Mouse (Mus musculus): ENCODE data around the gene Rev3l.

Gene Rev3l

DNA sequence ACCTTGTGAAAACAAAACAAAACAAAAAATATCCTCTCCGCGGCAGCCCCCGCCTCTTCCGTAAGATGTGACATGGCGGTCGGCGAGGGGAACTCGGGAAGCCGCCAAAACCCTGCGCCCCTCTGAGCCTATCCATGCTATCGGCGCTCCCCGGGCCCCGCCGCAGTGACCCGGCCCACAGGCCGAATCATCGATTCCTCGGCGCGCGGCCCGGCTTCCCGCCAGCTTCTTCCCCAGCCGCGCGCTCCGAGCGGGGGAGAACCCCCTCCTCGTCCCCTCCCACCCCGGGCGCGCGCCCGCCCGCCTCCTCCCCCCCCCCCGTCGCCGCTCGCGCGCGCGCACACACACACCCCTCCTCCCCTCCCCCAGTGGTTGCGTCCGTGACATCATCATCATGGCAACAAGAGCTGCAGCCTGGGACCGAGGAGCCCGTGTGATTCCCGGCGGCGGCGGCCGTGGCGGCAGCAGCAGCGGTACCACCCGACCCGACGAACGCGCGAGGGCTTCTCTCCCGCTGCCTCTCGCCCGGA is at the start of gene Rev3l:
Rev3l (plus strand) TSS at position 383 of the 530 bp plus-strand sequence.
- ATAC-seq (ENCODE audit: low TSS enrichment) = peak; percentile 62

DNA sequence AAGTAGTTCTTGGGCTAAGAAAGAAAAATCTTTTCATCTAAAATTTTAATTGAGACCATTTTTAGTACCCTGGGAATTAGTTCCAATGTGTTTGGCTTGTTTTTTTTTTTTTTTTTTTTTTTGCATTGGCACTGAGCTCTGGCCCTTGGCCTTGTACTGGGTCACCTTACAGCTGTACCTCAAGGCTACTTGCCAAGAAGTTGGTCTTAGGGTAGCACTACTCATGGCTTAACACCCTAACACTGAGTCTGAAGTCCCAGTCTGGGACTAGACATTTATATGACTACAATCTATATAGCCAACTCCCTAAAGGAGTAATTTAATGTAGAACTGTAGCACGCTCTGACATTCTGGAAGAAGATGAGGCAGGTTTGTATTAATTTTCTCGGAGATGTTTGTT is 49.4 kb upstream of the Rev3l start:
- no peak for ATAC-seq (ENCODE audit: low TSS enrichment)

DNA sequence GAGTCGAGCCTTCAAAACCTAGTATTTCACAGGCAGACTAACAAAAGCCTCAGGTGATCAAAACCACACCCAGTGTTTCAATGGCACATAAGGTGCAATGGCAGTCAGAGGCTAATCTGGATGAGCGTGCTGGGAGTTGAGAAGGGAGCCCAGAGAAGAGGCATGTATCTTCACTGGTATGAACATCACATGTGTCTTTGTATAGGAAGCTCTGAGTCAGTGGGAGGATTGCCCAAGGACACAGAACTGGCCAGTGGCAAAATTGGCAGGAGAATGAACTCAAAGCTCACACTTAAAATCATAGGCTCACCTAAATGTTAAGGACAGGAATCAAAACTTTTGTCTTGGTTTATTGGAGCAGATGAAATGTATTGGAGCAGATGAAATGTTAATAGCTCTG is 48.4 kb upstream of the Rev3l start:
- no peak for ATAC-seq (ENCODE audit: low TSS enrichment)

DNA sequence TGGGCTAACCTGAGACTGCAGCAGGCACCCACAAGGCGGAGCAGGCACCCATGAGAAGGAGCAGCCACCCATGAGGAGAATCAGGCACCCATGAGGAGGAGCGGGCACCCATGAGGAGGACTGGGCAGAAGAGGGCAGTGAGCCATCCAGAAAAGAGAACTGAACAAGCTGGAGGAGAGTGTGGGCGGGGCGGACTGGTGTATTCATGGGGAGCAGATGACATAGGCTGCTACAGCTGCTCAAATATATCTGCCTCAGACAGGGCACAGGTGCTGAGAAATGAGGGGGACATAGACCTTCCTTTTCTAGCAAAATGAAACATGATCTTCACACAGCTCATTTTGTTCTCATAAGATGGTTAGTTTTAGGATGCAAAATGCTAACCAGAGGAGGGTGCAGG is 45.1 kb upstream of the Rev3l start:
- ATAC-seq (ENCODE audit: low TSS enrichment) = peak; percentile 64; the same call in 1 of the 2 replicates

DNA sequence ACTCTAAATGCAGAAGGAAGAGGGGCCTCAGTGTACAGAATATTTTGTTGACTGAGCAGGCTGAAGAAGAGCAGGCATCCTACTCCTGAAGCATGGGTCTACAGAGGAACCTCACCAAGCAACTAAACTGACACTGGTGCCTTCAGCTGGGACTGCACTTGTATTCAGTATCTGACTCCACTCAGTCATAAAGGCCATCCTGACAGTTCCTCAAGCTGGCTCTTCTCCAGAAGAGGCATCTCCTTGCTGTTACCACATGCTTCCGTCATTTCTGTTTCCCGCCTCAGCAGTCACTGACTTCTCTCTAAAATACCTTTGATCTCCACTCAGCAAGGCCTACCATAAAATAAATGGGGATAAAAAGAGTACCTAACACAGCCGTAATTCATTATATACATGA is 44.1 kb upstream of the Rev3l start:
- ATAC-seq (ENCODE audit: low TSS enrichment) = no peak

DNA sequence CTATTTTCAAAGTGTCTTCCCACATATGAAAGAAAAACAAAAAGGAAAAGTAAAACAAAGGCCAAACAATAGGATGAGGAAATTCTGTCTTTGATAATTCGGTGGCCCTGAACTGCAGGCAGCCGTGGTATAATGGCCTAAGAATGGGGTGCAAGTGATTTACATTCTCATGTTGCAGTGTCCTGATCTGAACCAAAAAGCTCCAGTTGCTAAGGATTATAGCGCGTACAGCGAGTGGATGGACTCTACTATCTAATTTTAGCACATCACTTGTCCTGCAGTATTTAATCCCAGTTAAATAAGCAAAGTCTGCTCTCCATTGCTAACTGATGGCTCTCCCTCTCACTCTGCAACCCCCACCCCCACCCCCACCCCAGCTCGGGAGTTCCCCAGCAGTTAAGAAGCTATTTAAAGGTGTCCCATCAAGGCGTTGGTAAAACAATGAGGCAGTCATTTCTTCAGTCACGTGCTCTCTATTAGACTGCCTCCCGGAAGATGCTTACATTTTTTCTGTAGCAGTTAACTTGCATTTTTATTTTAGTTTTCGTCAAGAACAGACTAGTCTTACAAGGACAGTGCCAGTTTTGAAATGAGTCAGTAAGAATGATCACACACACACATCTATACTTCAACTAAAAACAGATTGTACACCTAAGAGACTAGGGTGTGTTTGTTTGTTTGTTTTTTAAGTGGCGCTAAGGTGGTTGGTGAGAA is 40.4 kb upstream of the Rev3l start:
- no peak for ATAC-seq (ENCODE audit: low TSS enrichment)

DNA sequence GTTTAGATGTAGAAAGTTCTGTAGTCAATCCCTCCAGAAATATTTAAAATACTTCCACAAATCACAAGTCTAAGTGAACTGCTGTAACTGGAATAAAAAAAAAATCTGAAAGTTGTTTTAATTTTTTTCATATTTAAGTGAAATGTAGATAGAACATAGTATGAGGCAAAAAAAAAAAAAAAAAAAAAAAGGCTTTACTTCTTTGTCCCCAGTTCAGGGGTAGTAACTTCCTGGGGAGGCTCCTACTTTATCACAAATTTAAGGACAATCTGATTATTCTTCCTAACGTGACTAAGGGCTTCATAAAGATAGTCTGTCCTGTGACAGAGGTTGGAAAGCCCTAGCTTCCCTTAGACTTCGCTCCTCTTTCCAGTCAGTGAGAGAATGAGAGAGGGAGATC is 39.8 kb upstream of the Rev3l start:
- no peak for ATAC-seq (ENCODE audit: low TSS enrichment)

DNA sequence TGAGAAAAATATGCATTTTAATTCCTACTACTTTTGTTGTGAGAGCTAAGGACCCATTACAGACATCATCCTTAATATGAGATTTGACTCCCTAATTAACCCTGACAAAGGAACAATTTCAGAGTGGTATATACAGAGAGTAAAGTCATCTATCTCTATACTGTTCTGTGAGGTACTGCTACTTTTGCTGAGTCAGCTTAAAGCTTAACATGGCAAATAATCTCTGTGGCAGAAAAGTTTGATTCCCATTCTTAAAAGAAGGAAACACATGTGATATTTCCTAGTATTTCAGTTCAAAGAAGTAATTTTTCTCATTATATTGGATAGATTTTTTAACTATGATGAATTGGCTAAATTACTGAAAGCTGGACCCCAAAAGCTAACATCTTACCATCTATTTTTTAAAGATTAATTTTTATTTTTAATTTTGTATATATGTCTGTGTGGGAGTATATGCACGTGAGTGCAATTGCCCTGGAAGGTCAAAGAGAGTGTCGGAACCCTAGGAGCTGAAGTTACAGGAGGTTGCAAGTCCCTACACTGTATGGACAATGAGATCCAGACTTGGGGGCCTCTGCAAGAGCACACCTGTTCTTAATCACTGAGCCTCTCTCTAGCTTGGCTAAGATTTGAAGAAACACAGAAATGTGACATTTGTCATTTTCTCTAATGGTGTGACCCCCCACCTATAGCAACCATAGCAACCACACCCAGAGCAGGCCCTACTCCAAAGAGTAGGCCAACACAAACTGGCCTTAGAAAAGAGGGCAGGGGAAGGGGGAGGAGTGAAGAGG is 24.0 kb upstream of the Rev3l start:
- no peak for ATAC-seq (ENCODE audit: low TSS enrichment)

DNA sequence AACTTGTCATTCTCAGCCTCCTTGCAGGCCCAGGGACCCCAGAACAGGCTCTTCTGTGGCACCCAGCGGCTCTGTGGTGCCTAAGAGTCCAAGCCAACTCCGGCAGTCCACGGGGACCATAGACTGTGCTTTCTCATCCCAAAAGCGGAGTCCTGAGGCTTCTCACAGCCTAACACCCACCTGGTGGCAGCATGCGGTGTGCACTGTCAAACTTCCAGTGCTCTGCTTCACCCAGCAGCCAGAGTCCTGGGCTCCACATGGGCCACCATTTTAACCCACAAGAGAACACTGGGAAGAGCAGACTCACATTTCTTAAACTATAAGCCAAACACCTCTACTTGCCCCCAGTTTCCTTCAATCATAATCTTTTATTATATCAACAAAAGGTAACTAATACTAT is 15.0 kb upstream of the Rev3l start:
- no peak for ATAC-seq (ENCODE audit: low TSS enrichment)

DNA sequence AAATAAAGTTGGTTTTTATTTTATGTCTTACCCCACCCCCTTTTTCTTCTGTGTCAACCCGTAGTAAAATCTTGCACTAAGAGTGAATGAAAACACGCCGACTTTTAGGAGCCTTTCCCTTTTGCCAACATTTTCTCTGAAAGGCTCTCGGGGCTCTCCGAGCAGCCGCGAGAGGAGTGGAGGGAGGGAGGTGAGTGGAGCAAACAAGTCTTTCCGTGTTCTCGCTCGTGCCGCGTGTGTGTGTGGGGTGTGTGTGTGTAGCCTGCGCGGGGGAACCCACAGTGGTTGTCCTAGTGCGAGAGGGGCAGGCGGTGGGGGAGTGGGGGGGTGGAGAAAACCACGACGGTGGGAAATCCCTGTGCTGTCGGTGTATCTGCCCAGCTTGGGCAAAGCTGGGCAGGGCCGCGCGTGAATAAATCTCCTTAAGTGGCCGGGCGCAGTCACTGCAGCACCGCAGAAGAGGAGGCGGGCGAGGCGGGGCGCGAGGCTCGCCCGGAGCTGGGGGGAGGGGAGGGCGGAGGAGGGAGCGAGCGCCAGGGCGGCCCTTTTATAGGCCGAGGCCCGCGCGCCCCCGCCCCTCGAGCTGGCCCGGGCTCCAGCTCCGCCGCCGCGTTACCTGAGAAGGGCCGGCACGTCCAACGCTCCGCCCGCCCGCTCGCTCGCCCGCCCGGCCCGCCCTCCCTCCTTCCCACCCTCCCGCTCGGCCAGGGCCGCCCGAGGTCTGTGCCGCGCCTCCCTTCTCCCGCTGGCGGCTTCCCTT is 762 bp upstream of the Rev3l start:
- ATAC-seq (ENCODE audit: low TSS enrichment) = peak; percentile 40

DNA sequence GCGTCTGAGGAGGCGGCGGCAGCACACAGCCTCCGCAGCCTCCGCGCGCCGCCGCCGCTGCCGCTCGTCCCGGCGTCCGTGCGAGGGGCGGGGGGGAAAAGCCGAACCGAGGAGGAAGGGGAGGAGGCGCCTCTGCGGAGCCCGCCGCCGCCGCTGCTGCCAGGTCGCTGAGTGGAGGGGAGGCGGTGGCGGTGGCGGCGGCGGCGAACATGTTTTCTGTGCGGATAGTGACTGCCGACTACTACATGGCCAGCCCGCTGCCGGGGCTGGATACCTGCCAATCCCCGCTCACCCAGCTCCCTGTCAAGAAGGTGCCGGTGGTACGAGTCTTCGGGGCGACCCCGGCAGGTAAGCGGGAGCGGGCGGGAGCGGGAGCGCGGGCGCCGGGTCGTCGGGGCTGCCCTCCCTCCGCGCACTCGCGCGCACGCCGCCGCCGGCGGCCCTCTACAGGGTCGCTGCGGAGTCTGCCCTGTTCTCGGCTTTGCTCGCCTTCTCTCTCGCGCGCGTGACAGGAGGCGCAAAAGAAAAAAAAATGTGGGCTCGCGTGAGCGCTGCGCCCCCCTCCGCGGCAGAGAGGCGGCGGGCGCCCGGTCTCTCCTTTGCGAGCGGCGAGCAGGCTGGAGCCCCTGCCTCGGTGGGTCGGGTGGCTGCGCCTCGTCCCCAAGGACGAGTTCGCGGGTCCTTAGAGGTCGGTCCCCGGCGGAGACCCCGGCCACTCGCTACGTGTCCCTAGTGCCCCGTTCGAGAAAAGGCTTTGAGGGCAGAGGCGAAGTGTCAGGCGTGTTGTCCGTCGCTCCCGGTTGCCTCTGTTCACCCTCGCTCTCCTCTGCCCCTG is 565 bp downstream of the Rev3l start:
- ATAC-seq (ENCODE audit: low TSS enrichment) = peak; percentile 77

DNA sequence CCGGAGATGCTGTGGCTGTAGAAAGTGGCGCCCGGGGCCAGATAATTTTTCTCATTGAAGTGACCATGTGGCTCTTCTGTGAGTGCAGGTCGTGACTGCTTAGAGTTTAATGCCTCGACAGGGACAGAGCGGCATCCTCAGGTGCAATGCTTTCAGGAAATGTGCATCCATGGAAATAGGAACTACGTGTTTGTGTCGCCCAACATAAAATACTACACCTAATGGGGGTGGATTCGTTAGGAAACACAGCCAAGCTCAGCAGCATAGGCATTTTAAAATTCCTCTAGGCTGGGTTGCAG is 1.1 kb downstream of the Rev3l start:
- ATAC-seq (ENCODE audit: low TSS enrichment) = peak; percentile 31; the same call in 1 of the 2 replicates

DNA sequence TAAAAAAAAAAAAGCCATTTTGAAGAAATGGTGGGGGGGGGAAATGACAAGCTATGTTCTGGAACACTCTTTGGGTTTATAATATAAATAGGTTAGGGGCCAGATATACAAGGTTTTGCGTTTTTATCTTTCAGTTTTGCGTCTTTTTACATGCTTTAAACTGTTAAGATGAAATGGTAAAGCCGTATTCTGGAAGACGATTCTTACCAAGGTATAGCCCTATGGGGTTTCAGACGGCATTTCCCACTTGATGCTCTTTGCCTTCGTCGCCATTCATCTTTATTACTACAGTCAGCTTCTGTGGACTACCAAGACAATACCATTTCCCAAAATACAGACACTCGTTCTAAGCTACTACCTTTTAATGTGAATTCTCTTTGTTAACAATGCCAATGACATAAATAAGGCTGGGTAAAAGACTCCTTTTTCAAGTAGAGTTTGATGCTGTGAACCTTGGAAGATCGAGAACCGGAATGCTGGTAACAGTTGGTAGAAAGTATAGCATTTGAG is 1.6 kb downstream of the Rev3l start:
- no peak for ATAC-seq (ENCODE audit: low TSS enrichment)

DNA sequence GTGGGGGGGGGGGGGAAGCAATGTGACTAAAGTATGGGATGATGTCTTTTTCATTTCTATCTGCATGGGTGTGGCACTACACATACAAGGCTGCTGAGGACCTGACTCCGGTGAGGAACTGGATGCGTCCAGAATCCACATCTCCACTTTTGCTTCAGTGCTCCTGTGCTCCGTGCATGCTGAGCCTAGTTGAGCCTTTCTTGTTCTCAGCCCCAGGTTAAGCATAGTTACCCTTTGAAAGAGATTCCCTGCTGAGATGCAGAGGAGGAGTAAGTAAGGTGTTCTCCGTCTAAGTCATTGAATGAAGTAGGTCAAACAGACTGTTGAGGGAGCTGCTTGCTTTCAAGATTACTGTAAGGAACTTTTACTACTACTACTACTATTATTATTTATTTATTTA is 4.3 kb downstream of the Rev3l start:
- no peak for ATAC-seq (ENCODE audit: low TSS enrichment)

DNA sequence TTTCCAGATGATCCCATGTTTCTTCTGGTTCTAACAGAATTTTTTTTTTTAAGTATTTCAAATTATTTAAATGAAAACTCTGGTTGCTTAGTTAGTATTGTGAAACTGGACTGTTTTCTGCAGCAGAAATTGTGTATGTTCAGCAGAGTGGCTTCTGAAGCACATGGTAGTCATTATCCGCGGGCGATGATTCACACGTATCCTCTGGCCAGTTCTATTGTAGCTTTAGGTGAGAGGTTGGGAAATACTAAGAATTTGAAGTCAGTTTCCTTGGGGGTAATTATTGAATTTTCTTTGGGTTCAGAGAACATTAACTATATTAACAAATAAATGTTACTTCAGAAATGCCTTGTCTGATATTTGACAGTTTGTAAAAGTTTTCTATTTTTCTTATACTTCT is 10.1 kb downstream of the Rev3l start:
- no peak for ATAC-seq (ENCODE audit: low TSS enrichment)

DNA sequence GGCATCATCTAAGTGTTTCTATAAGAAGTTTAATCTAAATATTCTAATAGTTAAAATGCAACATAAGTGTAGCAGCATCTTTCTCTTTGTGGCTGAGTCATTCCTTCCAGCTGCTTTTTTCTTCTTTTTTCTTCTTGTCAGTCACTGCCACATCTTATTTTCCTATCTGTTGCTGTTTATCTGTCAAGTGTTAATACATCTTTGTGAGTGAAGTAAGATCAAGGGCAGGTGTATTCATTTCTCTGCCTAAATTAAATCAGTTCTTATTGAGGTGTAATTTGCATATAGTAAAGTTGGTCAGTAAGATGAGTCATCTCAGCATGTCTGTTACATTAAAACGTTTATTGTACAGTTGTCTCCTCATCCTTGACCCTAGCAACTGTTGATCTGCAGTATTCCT is 32.8 kb downstream of the Rev3l start:
- ATAC-seq (ENCODE audit: low TSS enrichment) = no peak

DNA sequence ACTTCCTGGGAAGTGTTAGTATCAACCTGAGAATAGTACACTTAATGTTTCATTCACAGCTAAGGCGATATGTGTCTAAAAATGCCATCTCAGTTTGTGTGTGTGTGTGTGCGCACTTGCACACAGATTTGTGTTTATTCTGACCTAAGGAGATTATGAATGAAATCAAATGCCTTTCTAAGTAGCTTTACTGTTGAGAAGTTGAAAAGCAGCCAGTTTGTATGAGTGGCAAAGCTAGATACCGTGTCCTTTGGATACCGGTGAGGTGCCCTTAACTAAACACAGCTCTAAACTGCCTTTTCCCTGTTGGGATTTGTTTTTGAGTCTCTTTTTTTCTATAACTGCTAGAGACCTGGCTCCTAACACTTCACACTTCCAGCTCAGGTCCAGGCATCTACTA is 34.8 kb downstream of the Rev3l start:
- ATAC-seq (ENCODE audit: low TSS enrichment) = no peak

DNA sequence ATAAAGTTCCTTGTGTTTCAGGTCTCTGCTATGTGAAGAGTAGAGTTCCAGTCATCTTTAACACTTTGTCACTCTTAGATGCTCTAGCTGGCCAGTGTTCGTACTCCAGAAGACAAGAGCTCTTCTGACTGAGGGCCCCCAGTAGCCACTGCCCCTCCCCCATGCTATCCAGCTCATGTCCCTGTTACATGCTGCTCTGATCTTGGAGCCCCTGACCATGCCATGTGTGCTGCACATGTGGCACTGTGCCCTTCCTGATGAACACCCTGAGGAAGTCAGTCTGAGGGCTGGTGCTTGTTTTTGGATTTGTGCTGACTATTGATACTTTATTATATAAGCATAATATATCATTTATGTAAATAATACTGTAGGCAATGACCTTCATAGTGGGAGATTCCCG is 40.3 kb downstream of the Rev3l start:
- no peak for ATAC-seq (ENCODE audit: low TSS enrichment)

DNA sequence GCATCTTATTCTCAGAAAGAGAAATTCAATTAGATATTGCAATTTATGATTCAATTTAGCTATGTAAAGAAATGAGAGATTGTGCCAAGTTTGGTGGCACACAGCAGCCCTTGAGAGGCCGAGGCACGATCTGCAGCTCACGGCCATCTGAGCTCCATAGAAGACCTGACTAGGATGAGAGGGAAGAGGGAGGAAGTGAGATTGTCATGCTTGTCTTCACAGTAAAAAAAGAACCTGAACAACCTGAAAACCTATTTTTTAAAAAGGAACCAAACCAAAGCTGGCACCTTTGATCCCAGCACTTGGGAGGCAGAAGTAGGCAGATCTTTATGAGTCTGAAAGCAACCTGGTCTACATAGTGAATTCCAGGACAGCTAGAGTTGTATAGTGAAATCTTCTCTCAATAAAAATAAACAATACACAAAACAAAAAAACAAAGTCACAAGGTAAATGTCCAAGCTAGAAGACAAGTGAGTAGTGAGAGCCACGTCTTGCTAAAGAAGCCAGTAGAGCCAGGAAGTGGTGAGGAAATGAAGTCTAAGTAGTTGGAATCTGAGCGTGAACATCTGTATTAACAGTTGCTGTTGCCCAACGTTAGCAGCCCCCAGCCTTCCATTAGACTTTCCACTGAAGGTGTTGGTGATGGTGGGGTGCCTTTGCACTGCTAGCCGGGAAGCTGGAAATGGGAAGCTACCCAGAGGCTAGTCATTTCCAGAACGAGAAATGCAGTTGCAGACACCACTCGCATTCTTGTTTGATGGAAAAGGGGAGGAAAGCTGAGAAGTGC is 42.2 kb downstream of the Rev3l start:
- ATAC-seq (ENCODE audit: low TSS enrichment) = no peak

DNA sequence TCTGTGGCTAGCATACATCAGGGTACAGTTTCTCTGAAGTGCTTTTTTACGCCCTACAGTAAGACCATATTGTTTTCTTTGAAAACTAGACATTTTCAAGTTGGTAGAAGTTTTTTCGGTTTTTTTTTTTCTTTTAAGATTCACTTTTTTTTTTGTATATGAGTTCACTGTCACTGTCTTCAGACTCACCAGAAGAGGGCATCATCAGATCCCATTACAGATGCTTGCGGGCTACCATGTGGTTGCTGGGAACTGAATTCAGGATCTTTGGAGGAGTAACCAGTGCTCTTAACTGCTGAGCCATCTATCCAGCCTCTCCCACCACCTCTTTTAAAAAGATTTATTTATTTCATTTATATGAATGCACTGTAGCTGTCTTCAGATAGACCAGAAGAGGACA is 45.0 kb downstream of the Rev3l start:
- ATAC-seq (ENCODE audit: low TSS enrichment) = no peak

DNA sequence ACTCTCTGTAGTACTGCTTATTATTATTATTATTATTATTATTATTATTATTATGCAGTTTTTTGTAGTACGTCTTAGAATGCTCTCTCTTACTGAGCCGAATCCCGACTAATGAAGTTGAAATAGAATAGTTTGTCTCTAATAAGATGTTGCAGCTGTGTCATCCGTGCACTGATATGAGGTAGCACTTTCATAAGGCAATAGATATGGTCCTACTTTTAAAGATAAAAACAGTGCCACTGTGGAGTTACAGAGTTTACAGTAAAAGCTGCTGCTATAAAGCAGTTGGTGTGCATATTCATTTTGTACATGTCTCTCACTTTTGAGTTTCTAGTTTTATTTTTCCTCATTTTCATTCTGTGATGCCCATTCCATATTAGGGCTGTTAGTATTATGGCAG is 46.4 kb downstream of the Rev3l start:
- no peak for ATAC-seq (ENCODE audit: low TSS enrichment)

Measured in frontal cortex, adult (tissue).